Mouse (Mus musculus): ENCODE measurements at regions not wholly inside any gene's neighbourhood (a gene's known extent, or its start where the extent isn't known, plus 50 kb on each side); places are given as distances from the start of the nearest gene placed in this dataset.
"Not testable (repeated sequence)": the region's sequence is repeated elsewhere in the genome, so short reads cannot be mapped to it uniquely, and the experiment has no call there.

- TF ChIP-seq POLR2A (IDR thresholded peaks at IDR 0.05; ENCODE audit: low read depth, low read length); CTCF (IDR thresholded peaks at IDR 0.05; ENCODE audit: extremely low read depth, insufficient read length, insufficient replicate concordance, low read depth, low read length): not testable (repeated sequence)
Measured at GRCm38 (mm10) chr12:113994284-113994683, 450.6 kb downstream of the Adam6a start.
